Mouse (Mus musculus): ENCODE results near the gene Pde1a. TPM values are rescaled to one million over a fixed set of nuclear protein-coding genes. Genes with fewer than 3 reads are reported as not detected.

Pde1a gene
- polyA plus RNA-seq (2014; fragmentation: Nextera tagmentation; extraction: Ambion mirVana): 21.3 and 23.7 TPM in 2 replicates

- Histone ChIP-seq H3K4me1 (ENCODE audit: control insufficient read depth, insufficient read depth, low read length) (no peaks in the 10 kb centered on the region; the same call in 1 of the 2 replicates), H3K9me3 (replicated peaks; ENCODE audit: control insufficient read depth, low read length) (no peaks in the 10 kb centered on the region), H3K27ac (ENCODE audit: low read depth, low read length) (no peak within 1 kb of the TSS), H3K4me3 (ENCODE audit: low read depth, low read length) (peak within 1 kb of the TSS; percentile 24), H3K36me3 (ENCODE audit: control insufficient read depth, insufficient read depth, low read length) (no peaks in the 10 kb centered on the region), H3K4me2 (peak within 1 kb of the TSS; percentile 66), H3K27me3 (ENCODE audit: control insufficient read depth, insufficient read depth, low read length) (0 out of 2 replicates have a peak, but pooled peaks cover under 1% of the 10 kb centered on the region), H3K9ac (ENCODE audit: low read depth, low read length) (no peak within 1 kb of the TSS)
- 31% methylated on average over 21 of the region's 21 CpGs for WGBS (ENCODE audit: insufficient replicate concordance)
- no peak for ATAC-seq (replicated peaks; ENCODE audit: insufficient number of reproducible peaks, low FRiP score, low TSS enrichment)
Observed at GRCm38 (mm10) chr2:80128861-80129698, at the start of gene Pde1a. TSS of gene Pde1a (minus strand) at chr2:80129458.

GRCm38 (mm10) chr2:80178608-80179280 lies 49.5 kb upstream of the Pde1a start:
- 64% methylated on average over 4 of the region's 4 CpGs for WGBS (ENCODE audit: insufficient replicate concordance)
- Histone ChIP-seq H3K27me3 (ENCODE audit: control insufficient read depth, insufficient read depth, low read length) (no peaks in the 10 kb centered on the region), H3K9ac (ENCODE audit: low read depth, low read length) (no peak overlapping the region), H3K9me3 (replicated peaks; ENCODE audit: control insufficient read depth, low read length) (no peaks in the 10 kb centered on the region), H3K36me3 (ENCODE audit: control insufficient read depth, insufficient read depth, low read length) (no peaks in the 10 kb centered on the region), H3K27ac (ENCODE audit: low read depth, low read length) (no peak overlapping the region), H3K4me1 (ENCODE audit: control insufficient read depth, insufficient read depth, low read length) (0 out of 2 replicates have a peak, but pooled peaks cover 3% of the 10 kb centered on the region), H3K4me3 (ENCODE audit: low read depth, low read length) (no peak overlapping the region), H3K4me2 (no peak overlapping the region)
- no peak for ATAC-seq (replicated peaks; ENCODE audit: insufficient number of reproducible peaks, low FRiP score, low TSS enrichment)

- Histone ChIP-seq H3K4me2 (no peak overlapping the region), H3K4me3 (ENCODE audit: low read depth, low read length) (no peak overlapping the region), H3K27me3 (ENCODE audit: control insufficient read depth, insufficient read depth, low read length) (no peaks in the 10 kb centered on the region), H3K9ac (ENCODE audit: low read depth, low read length) (no peak overlapping the region), H3K9me3 (replicated peaks; ENCODE audit: control insufficient read depth, low read length) (no peaks in the 10 kb centered on the region), H3K36me3 (ENCODE audit: control insufficient read depth, insufficient read depth, low read length) (no peaks in the 10 kb centered on the region), H3K27ac (ENCODE audit: low read depth, low read length) (no peak overlapping the region), H3K4me1 (ENCODE audit: control insufficient read depth, insufficient read depth, low read length) (0 out of 2 replicates have a peak, but pooled peaks cover 3% of the 10 kb centered on the region)
- WGBS (ENCODE audit: insufficient replicate concordance): 66% methylated on average over 3 of the region's 3 CpGs
- no peak for ATAC-seq (replicated peaks; ENCODE audit: insufficient number of reproducible peaks, low FRiP score, low TSS enrichment)
Observed at GRCm38 (mm10) chr2:80178154-80178553, 48.9 kb upstream of the Pde1a start.

GRCm38 (mm10) chr2:80168103-80168502 lies 38.8 kb upstream of the Pde1a start:
- 82% methylated on average over 1 of the region's 1 CpGs for WGBS (ENCODE audit: insufficient replicate concordance)
- no peak overlapping the region for H3K4me2 ChIP-seq
- no peak overlapping the region for H3K4me3 ChIP-seq (ENCODE audit: low read depth, low read length)
- H3K36me3 ChIP-seq (ENCODE audit: control insufficient read depth, insufficient read depth, low read length): no peaks in the 10 kb centered on the region
- H3K9me3 ChIP-seq (replicated peaks; ENCODE audit: control insufficient read depth, low read length): no peaks in the 10 kb centered on the region
- no peaks in the 10 kb centered on the region for H3K27me3 ChIP-seq (ENCODE audit: control insufficient read depth, insufficient read depth, low read length)
- H3K27ac ChIP-seq (ENCODE audit: low read depth, low read length): no peak overlapping the region
- no peak overlapping the region for H3K9ac ChIP-seq (ENCODE audit: low read depth, low read length)
- H3K4me1 ChIP-seq (ENCODE audit: control insufficient read depth, insufficient read depth, low read length): no peaks in the 10 kb centered on the region
- no peak for ATAC-seq (replicated peaks; ENCODE audit: insufficient number of reproducible peaks, low FRiP score, low TSS enrichment)

- H3K4me2 ChIP-seq: no peak overlapping the region
- H3K36me3 ChIP-seq (ENCODE audit: control insufficient read depth, insufficient read depth, low read length): no peaks in the 10 kb centered on the region
- no peak overlapping the region for H3K4me3 ChIP-seq (ENCODE audit: low read depth, low read length)
- no peaks in the 10 kb centered on the region for H3K27me3 ChIP-seq (ENCODE audit: control insufficient read depth, insufficient read depth, low read length)
- ATAC-seq (replicated peaks; ENCODE audit: insufficient number of reproducible peaks, low FRiP score, low TSS enrichment): no peak
- no peaks in the 10 kb centered on the region for H3K9me3 ChIP-seq (replicated peaks; ENCODE audit: control insufficient read depth, low read length)
- no peak overlapping the region for H3K27ac ChIP-seq (ENCODE audit: low read depth, low read length)
- H3K4me1 ChIP-seq (ENCODE audit: control insufficient read depth, insufficient read depth, low read length): no peaks in the 10 kb centered on the region
- WGBS (ENCODE audit: insufficient replicate concordance): 80% methylated on average over 2 of the region's 2 CpGs
- H3K9ac ChIP-seq (ENCODE audit: low read depth, low read length): no peak overlapping the region
Observed at GRCm38 (mm10) chr2:80158784-80159183, 29.5 kb upstream of the Pde1a start.

GRCm38 (mm10) chr2:80158196-80158595 lies 28.9 kb upstream of the Pde1a start:
- no peak overlapping the region for H3K4me3 ChIP-seq (ENCODE audit: low read depth, low read length)
- no peaks in the 10 kb centered on the region for H3K4me1 ChIP-seq (ENCODE audit: control insufficient read depth, insufficient read depth, low read length)
- H3K27ac ChIP-seq (ENCODE audit: low read depth, low read length): no peak overlapping the region
- no peak for ATAC-seq (replicated peaks; ENCODE audit: insufficient number of reproducible peaks, low FRiP score, low TSS enrichment)
- H3K36me3 ChIP-seq (ENCODE audit: control insufficient read depth, insufficient read depth, low read length): no peaks in the 10 kb centered on the region
- H3K9me3 ChIP-seq (replicated peaks; ENCODE audit: control insufficient read depth, low read length): no peaks in the 10 kb centered on the region
- H3K4me2 ChIP-seq: no peak overlapping the region
- H3K9ac ChIP-seq (ENCODE audit: low read depth, low read length): no peak overlapping the region
- WGBS (ENCODE audit: insufficient replicate concordance): 76% methylated on average over 3 of the region's 3 CpGs
- no peaks in the 10 kb centered on the region for H3K27me3 ChIP-seq (ENCODE audit: control insufficient read depth, insufficient read depth, low read length)

GRCm38 (mm10) chr2:80150019-80150418 lies 20.8 kb upstream of the Pde1a start:
- Histone ChIP-seq H3K27ac (ENCODE audit: low read depth, low read length) (no peak overlapping the region), H3K4me3 (ENCODE audit: low read depth, low read length) (no peak overlapping the region), H3K36me3 (ENCODE audit: control insufficient read depth, insufficient read depth, low read length) (no peaks in the 10 kb centered on the region), H3K4me1 (ENCODE audit: control insufficient read depth, insufficient read depth, low read length) (no peaks in the 10 kb centered on the region), H3K9ac (ENCODE audit: low read depth, low read length) (no peak overlapping the region), H3K4me2 (no peak overlapping the region), H3K27me3 (ENCODE audit: control insufficient read depth, insufficient read depth, low read length) (no peaks in the 10 kb centered on the region), H3K9me3 (replicated peaks; ENCODE audit: control insufficient read depth, low read length) (no peaks in the 10 kb centered on the region)
- 70% methylated on average over 6 of the region's 6 CpGs for WGBS (ENCODE audit: insufficient replicate concordance)
- ATAC-seq (replicated peaks; ENCODE audit: insufficient number of reproducible peaks, low FRiP score, low TSS enrichment): no peak

GRCm38 (mm10) chr2:80149332-80149731 lies 20.1 kb upstream of the Pde1a start:
- Histone ChIP-seq H3K27me3 (ENCODE audit: control insufficient read depth, insufficient read depth, low read length) (no peaks in the 10 kb centered on the region), H3K9me3 (replicated peaks; ENCODE audit: control insufficient read depth, low read length) (no peaks in the 10 kb centered on the region), H3K27ac (ENCODE audit: low read depth, low read length) (no peak overlapping the region), H3K4me1 (ENCODE audit: control insufficient read depth, insufficient read depth, low read length) (no peaks in the 10 kb centered on the region), H3K36me3 (ENCODE audit: control insufficient read depth, insufficient read depth, low read length) (no peaks in the 10 kb centered on the region), H3K9ac (ENCODE audit: low read depth, low read length) (no peak overlapping the region), H3K4me2 (no peak overlapping the region), H3K4me3 (ENCODE audit: low read depth, low read length) (no peak overlapping the region)
- ATAC-seq (replicated peaks; ENCODE audit: insufficient number of reproducible peaks, low FRiP score, low TSS enrichment): no peak
- WGBS (ENCODE audit: insufficient replicate concordance): 79% methylated on average over 3 of the region's 3 CpGs
